Mouse (Mus musculus) heart, adult 2 months (tissue): ENCODE measurements around the gene Yipf7.

Experiments
- CTCF ChIP-seq: fragments of 200-600 bp; IDR thresholded peaks from 2 replicates; pipeline ENCODE4 v1.8.1; 2022; ENCODE audit warnings: antibody characterized with exemption, mild to moderate bottlenecking, moderate library complexity
- POLR2A ChIP-seq: fragments of 200-500 bp; IDR thresholded peaks from 2 replicates; pipeline ENCODE4 v1.6.1; 2011; ENCODE audit warnings: mild to moderate bottlenecking, low read depth, low read length, control low read depth; ENCODE audit not compliant: insufficient read depth

DNA sequence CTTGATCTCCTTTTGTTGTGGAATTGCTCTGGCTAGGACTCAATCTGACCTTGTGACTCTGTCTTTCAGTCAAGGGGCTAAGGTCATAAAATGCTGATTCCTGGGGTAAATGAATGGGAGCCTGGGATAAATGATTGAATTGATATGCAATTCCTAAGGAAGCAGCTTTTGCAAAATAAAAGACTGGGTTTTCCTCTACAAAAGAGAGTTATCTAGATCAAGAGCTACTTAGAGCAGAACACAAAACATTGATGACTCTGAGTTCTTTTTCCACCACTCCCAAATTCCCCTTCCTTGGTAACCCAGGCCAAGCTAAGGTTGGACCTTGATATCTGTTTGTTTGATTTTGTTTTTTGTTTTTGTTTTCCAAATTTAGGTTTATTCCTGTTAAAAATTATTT, 53.4 kb downstream of the Yipf7 start:
- TF ChIP-seq POLR2A (no peak), CTCF (no peak)
